Mouse (Mus musculus): ENCODE measurements around the gene Map3k10. TPM values are rescaled to one million over a fixed set of nuclear protein-coding genes. Genes with fewer than 3 reads are reported as not detected.
A peak's percentile ranks its signal among the peaks of the same experiment; 100 is the strongest.

Map3k10 gene
- total RNA-seq, 2 experiments from 2014 or later = 29.6 to 32.0 TPM

GRCm38 (mm10) chr7:27609688-27610087 is 64.7 kb downstream of the Map3k10 start:
- DNase-seq = no peak

DNA sequence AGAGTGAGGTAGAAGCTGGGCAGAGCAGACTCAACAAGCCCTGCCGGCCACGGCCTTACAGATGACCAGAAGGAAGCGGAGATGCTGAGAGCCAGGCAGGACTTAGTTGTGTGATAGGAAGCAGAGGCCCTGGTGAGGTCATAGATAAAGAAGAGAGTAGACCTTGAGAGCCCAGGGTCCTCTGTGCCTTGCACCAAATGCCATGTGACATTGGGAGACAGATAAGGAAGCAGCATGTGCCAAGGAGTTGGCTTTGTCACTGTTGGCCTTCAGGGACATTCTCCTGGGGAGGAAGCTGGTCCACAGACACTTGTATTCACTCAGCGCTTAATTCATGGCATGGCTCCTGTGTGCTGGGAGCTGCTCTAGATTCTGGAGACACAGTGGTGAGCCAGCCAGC is 65.1 kb downstream of the Map3k10 start:
- DNase-seq = peak; percentile 58

DNA sequence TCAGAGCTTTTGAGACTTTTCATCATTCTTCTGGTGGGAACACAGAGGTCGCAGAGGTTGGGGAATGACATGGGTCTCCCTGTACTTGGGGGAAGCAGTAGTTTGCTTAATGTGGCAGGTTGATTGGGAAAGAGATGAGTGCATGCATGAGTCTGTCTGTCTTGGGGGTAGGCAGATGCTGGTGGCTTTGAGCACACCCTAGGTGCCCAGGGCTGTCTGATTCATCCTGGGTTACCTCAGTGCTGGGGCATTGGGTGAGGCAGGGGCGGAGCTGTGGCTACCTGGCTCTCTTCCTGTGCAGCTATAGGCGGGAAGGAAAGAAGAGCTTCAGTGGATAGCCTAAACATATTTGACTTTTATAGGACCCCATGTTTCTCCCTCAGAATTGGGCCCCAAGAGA is 66.3 kb downstream of the Map3k10 start:
- peak in 1 of 2 experiments; percentile 36 for DNase-seq

DNA sequence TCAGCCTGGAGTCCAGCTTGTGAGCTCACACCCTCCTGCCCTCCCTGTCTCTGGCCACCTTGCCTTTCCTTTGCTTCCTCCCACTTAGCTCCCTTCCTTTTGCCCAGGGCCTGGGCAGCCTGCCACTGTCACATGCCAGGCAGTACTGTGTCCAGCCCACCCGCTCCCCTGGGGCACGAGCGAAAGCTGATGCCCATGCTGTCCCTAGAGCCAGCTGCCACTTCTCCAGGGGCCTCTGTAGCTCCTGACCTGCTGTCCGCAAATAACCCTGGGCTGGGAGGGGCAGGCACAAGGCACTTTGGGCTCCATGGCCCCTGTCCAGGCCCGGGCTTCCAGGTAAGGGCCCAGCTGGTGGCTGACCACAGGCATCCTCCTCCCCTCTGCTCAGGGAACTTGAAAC is 66.8 kb downstream of the Map3k10 start:
- peak; percentile 71 to 81 for DNase-seq

GRCm38 (mm10) chr7:27606481-27607254 is 67.7 kb downstream of the Map3k10 start:
- no peak for DNase-seq

Other genes with a start within 250 kb of the Map3k10 start
- gene Sptbn4, start 226.9 kb downstream of the Map3k10 start, total RNA-seq (2021) = under 1 TPM; 0.59 to 0.83 TPM
- gene Blvrb, start 226.6 kb downstream of the Map3k10 start, total RNA-seq (2021) = 10 to 100 TPM; 42.4 to 45.6 TPM
- gene Sertad3, start 200.8 kb downstream of the Map3k10 start, total RNA-seq (2021) = 10 to 100 TPM; 15.9 to 16.3 TPM
- 10 to 100 TPM; 30.0 to 38.4 TPM for gene Sertad1, start 187.7 kb downstream of the Map3k10 start, total RNA-seq (2021)
- gene Prx, start 175.3 kb downstream of the Map3k10 start, total RNA-seq (2021) = 1 to 10 TPM; 2.1 to 3.2 TPM
- gene Hipk4, start 151.3 kb downstream of the Map3k10 start, total RNA-seq (2021) = under 1 TPM; 0.23 to 0.26 TPM
- 100 to 1,000 TPM; 106 to 146 TPM for gene Pld3, start 121.4 kb downstream of the Map3k10 start, total RNA-seq (2021)
- gene 2310022A10Rik, start 121.4 kb downstream of the Map3k10 start, total RNA-seq (2021) = 10 to 100 TPM; 15.0 to 15.8 TPM
- 100 to 1,000 TPM; 201 to 243 TPM for gene Akt2, start 83.0 kb downstream of the Map3k10 start, total RNA-seq (2021)
- gene Ttc9b, start 20.7 kb downstream of the Map3k10 start, total RNA-seq (2021) = under 1 TPM in 1 of 2 experiments, not detected in 1; 0.13 TPM
- 1 to 10 TPM; 1.2 to 2.3 TPM for gene Zfp607b, start 14.7 kb upstream of the Map3k10 start, total RNA-seq (2021)
- gene Zfp60, start 56.8 kb upstream of the Map3k10 start, total RNA-seq (2021) = 10 to 100 TPM; 13.2 to 14.5 TPM
- gene Zfp626, start 132.6 kb upstream of the Map3k10 start, total RNA-seq (2021) = 1 to 10 TPM; 7.1 to 7.7 TPM
- gene Zfp59, start 164.0 kb upstream of the Map3k10 start, total RNA-seq (2021) = 1 to 10 TPM; 3.1 to 4.1 TPM
- 1 to 10 TPM; 4.6 to 5.4 TPM for gene Zfp607a, start 182.9 kb upstream of the Map3k10 start, total RNA-seq (2021)

All from adrenal gland, postnatal 36 days (tissue).